Mouse (Mus musculus) erythroblast, adult 5-6 weeks (primary cell): ENCODE data around the gene Hist1h2bg. TPM values are rescaled to one million over a fixed set of nuclear protein-coding genes. Genes with fewer than 3 reads are reported as not detected.
"Not testable (repeated sequence)": the region's sequence is repeated elsewhere in the genome, so short reads cannot be mapped to it uniquely, and the experiment has no call there.

Experiments used
- ATAC-seq: replicated peaks from 2 replicates; pipeline ENCODE4 v1.8.0; 2016; ENCODE audit warnings: moderate number of reproducible peaks, mild to moderate bottlenecking, moderate TSS enrichment, inconsistent platforms; ENCODE audit not compliant: poor library complexity, low FRiP score, severe bottlenecking
- total RNA-seq, 2 experiments: library from RNA; stranded (forward) in 1 of 2; stranded (reverse) in 1 of 2; fragments of 150-400 nt in 1 of 2; fragments of 200-764, 138-1000 nt in 1 of 2; gene quantifications; 2 replicates each; pipeline versions ENCODE4 v1.2.3 to v1.2.4; 2015 to 2017; ENCODE audit warnings: low replicate concordance in 2 of 2

The Hist1h2bg gene
- total RNA-seq, 2 experiments from 2014 or later, result 206 to 670 TPM

GRCm38 (mm10) chr13:23556906-23557305 lies 14.3 kb upstream of the Hist1h2bg start:
- ATAC-seq, result no peak

GRCm38 (mm10) chr13:23560699-23561098 lies 10.5 kb upstream of the Hist1h2bg start:
- not testable (repeated sequence) for ATAC-seq

- peak; percentile 55 for ATAC-seq
Observed at GRCm38 (mm10) chr13:23561531-23561882, 9.7 kb upstream of the Hist1h2bg start.

- ATAC-seq, result peak; percentile 91
Observed at GRCm38 (mm10) chr13:23561883-23562659, 9.1 kb upstream of the Hist1h2bg start, which contains the start of gene Hist1h3e. TSS of gene Hist1h3e (minus strand) at chr13:23562369.

- ATAC-seq, result peak; percentile 51
Observed at GRCm38 (mm10) chr13:23562699-23563462, 8.3 kb upstream of the Hist1h2bg start.

GRCm38 (mm10) chr13:23564482-23564881 lies 6.7 kb upstream of the Hist1h2bg start:
- ATAC-seq, result no peak

GRCm38 (mm10) chr13:23570261-23571021 lies 755 bp upstream of the Hist1h2bg start:
- not testable (repeated sequence) for ATAC-seq

GRCm38 (mm10) chr13:23571504-23572217 lies 465 bp downstream of the Hist1h2bg start:
- not testable (repeated sequence) for ATAC-seq

- ATAC-seq, result 0 out of 2 replicates have a peak, but pooled peaks have one; percentile 12
Observed at GRCm38 (mm10) chr13:23572218-23573033, 1.2 kb downstream of the Hist1h2bg start.

- not testable (repeated sequence) for ATAC-seq
Observed at GRCm38 (mm10) chr13:23573034-23573897, 2.1 kb downstream of the Hist1h2bg start.

- ATAC-seq, result peak; percentile 73
Observed at GRCm38 (mm10) chr13:23573898-23574524, 2.8 kb downstream of the Hist1h2bg start, which contains the start of the genes Hist1h2bf and Hist1h2ad. TSS of gene Hist1h2bf (minus strand) at chr13:23574196. TSS of gene Hist1h2ad (plus strand) at chr13:23574381.

GRCm38 (mm10) chr13:23574546-23575170 lies 3.5 kb downstream of the Hist1h2bg start:
- ATAC-seq, result not testable (repeated sequence)

GRCm38 (mm10) chr13:23575271-23575851 lies 4.2 kb downstream of the Hist1h2bg start, which contains the start of gene Hist1h3d:
TSS of gene Hist1h3d (plus strand) at chr13:23575763.
- peak; percentile 60 for ATAC-seq

GRCm38 (mm10) chr13:23575864-23576313 lies 4.7 kb downstream of the Hist1h2bg start:
- not testable (repeated sequence) for ATAC-seq

GRCm38 (mm10) chr13:23576351-23576881 lies 5.2 kb downstream of the Hist1h2bg start:
- ATAC-seq, result peak; percentile 7
